Mouse (Mus musculus) heart, postnatal 10 days (tissue): Measurements from ENCODE around the gene Kbtbd8. TPM values are rescaled to one million over a fixed set of nuclear protein-coding genes. Genes with fewer than 3 reads are reported as not detected.

Experiments
- DNase-seq, 2 experiments: peaks; one replicate each; pipeline ENCODE4 v3.0.0; 2021
- intact Hi-C: fragments of 180-260 bp; cut with DNase I; formaldehyde crosslinking; loops from one replicate; pipeline ENCODE4 v1.15.1; 2025
- total RNA-seq, 2 experiments: library from RNA; stranded (reverse); gene quantifications; 2 replicates each; pipeline ENCODE4 v1.2.3; 2021

Gene Kbtbd8
- total RNA-seq = under 1 TPM; 0.26 to 0.37 TPM

GRCm38 (mm10) chr6:95116946-95117345 is at the start of gene Kbtbd8:
Kbtbd8 (plus strand) TSS chr6:95117240.
- peak in 1 of 2 experiments; percentile 4 for DNase-seq
- intact Hi-C loops = loop anchor here (10.0 kb wide), 1 partner anchor 598 kb away; the partner anchor contains the start of gene Suclg2

- intact Hi-C loops = no loop called here
- no peak for DNase-seq
These were observed 47.3 kb upstream of the Kbtbd8 start for GRCm38 (mm10) chr6:95069753-95070152.

GRCm38 (mm10) chr6:95085276-95085675 is 31.8 kb upstream of the Kbtbd8 start:
- DNase-seq = no peak
- intact Hi-C loops = no loop called here

- intact Hi-C loops = no loop called here
- no peak for DNase-seq
These were observed 29.7 kb upstream of the Kbtbd8 start for GRCm38 (mm10) chr6:95087154-95087846.

- intact Hi-C loops = no loop called here
These were observed 29.0 kb upstream of the Kbtbd8 start for GRCm38 (mm10) chr6:95088075-95088474.

GRCm38 (mm10) chr6:95094695-95095094 is 22.3 kb upstream of the Kbtbd8 start:
- intact Hi-C loops = loop anchor here (5.0 kb wide), 1 partner anchor 1933 kb away; no protein-coding TSS in a partner anchor
- no peak for DNase-seq

More at GRCm38 (mm10) chr6:95088075-95088474, 29.0 kb upstream of the Kbtbd8 start:
- no peak for DNase-seq

- intact Hi-C loops = loop anchor here (2.0 to 5.0 kb wide), 2 partner anchors 1908 to 1929 kb away; no protein-coding TSS in a partner anchor
These were observed 18.5 kb upstream of the Kbtbd8 start for GRCm38 (mm10) chr6:95098366-95099109.

GRCm38 (mm10) chr6:95103706-95104105 is 13.3 kb upstream of the Kbtbd8 start:
- intact Hi-C loops = no loop called here

More at GRCm38 (mm10) chr6:95098366-95099109, 18.5 kb upstream of the Kbtbd8 start:
- peak; percentile 85 to 89 for DNase-seq

GRCm38 (mm10) chr6:95108437-95108836 is 8.6 kb upstream of the Kbtbd8 start:
- no peak for DNase-seq
- intact Hi-C loops = no loop called here

More at GRCm38 (mm10) chr6:95103706-95104105, 13.3 kb upstream of the Kbtbd8 start:
- no peak for DNase-seq

GRCm38 (mm10) chr6:95109691-95110450 is 7.2 kb upstream of the Kbtbd8 start:
- no peak for DNase-seq
- intact Hi-C loops = loop anchor here (10.0 kb wide), 1 partner anchor 605 kb away; the partner anchor contains the start of gene Suclg2

- DNase-seq = no peak
- intact Hi-C loops = loop anchor here (10.0 kb wide), 1 partner anchor 603 kb away; the partner anchor contains the start of gene Suclg2
These were observed 5.0 kb upstream of the Kbtbd8 start for GRCm38 (mm10) chr6:95112015-95112414.

- no peak for DNase-seq
- intact Hi-C loops = loop anchor here (10.0 kb wide), 1 partner anchor 598 kb away; the partner anchor contains the start of gene Suclg2
These were observed 527 bp upstream of the Kbtbd8 start for GRCm38 (mm10) chr6:95116513-95116912.

- intact Hi-C loops = loop anchor here (10.0 kb wide), 1 partner anchor 597 kb away; the partner anchor contains the start of gene Suclg2
- peak; percentile 94 to 95 for DNase-seq
These were observed 838 bp downstream of the Kbtbd8 start for GRCm38 (mm10) chr6:95117614-95118541.

GRCm38 (mm10) chr6:95119389-95119788 is 2.3 kb downstream of the Kbtbd8 start:
- intact Hi-C loops = loop anchor here (10.0 kb wide), 1 partner anchor 595 kb away; the partner anchor contains the start of gene Suclg2
- DNase-seq = no peak

GRCm38 (mm10) chr6:95149931-95150534 is 33.0 kb downstream of the Kbtbd8 start:
- intact Hi-C loops = no loop called here
- DNase-seq = peak in 1 of 2 experiments; percentile 1

GRCm38 (mm10) chr6:95150885-95151284 is 33.8 kb downstream of the Kbtbd8 start:
- no peak for DNase-seq
- intact Hi-C loops = no loop called here

- DNase-seq = no peak
- intact Hi-C loops = no loop called here
These were observed 34.5 kb downstream of the Kbtbd8 start for GRCm38 (mm10) chr6:95151563-95151962.

- intact Hi-C loops = no loop called here
- DNase-seq = no peak
These were observed 46.9 kb downstream of the Kbtbd8 start for GRCm38 (mm10) chr6:95163965-95164364.

GRCm38 (mm10) chr6:95165630-95166029 is 48.6 kb downstream of the Kbtbd8 start:
- DNase-seq = no peak
- intact Hi-C loops = no loop called here
